11 mouse cellular contexts compared by ENCODE assay signal in genomic region chr1:138480694-138481093, GRCm38 (mm10).
"Had no signal": no experiment of that assay in that cellular context is flagged by ENCODE, and none has a peak within 500 bp of the region (broad histone marks: within the 10 kb centered on the region; RNA-seq: fewer than 3 reads in every experiment).

No protein-coding gene starts in this region.

- DNase-seq: liver, postnatal 0 days; lung, adult 2 months; lung, postnatal 14 days; lung, postnatal 36 days; right cerebral cortex, postnatal 14 days; thymus, adult 18-20 months; thymus, postnatal 14 days; thymus, postnatal 36 days had no signal

- ATAC-seq: liver, postnatal 0 days; lung, postnatal 0 days; midbrain, embryonic 13.5 days; midbrain, embryonic 15.5 days had no signal
